Mouse (Mus musculus) activated CD4-positive, CD25-positive, alpha-beta regulatory T cell, adult 4 months (primary cell): ENCODE measurements around the gene BC029722. TPM values are rescaled to one million over a fixed set of nuclear protein-coding genes. Genes with fewer than 3 reads are reported as not detected.
"Not testable (repeated sequence)": the region's sequence is repeated elsewhere in the genome, so short reads cannot be mapped to it uniquely, and the experiment has no call there.

ENCODE experiments used
- ATAC-seq: one replicate; pipeline ENCODE4 v1.8.0; 2017
- polyA plus RNA-seq, 2 experiments: library from polyadenylated mRNA; unstranded; fragments of 100-300 nt; shearing (Covaris generic); gene quantifications; one replicate each; pipeline ENCODE4 v1.2.1; 2017

Gene BC029722
- polyA plus RNA-seq, result 10 to 100 TPM; 14.5 to 18.7 TPM

GRCm38 (mm10) chr2:155819392-155819448 is at the start of gene BC029722:
TSS of gene BC029722 (minus strand) at chr2:155819426.
- ATAC-seq, result no peak

- no peak for ATAC-seq
These were observed 49.1 kb upstream of the BC029722 start for GRCm38 (mm10) chr2:155868320-155868719.

DNA sequence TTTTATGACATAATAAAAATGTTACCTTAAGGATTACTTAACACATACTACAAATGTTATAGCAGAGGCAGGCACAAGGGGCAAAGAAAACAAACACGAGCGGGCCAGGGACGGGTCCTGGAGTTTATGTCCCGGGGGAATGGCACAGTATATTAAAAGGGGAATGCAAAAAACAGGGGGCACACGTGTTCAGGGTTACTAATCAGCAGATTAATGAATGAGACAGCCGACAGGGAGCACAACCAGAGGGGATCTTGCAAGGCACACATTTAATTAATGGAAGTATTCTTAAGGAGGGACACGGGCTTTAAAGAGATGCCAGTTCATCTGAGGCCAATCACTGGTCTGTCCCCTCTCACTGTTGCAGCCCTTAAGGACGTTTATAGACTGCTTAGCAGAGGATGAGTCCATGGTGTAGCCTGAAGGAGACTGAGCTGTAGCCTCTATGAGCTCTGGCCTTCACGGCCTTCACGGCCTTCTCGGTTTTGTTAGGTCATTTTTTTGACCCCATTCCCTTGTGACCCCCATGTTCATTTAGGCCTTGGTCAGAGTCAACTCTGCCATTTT is 44.2 kb upstream of the BC029722 start:
- no peak for ATAC-seq

- ATAC-seq, result no peak
These were observed 43.5 kb upstream of the BC029722 start for GRCm38 (mm10) chr2:155862573-155863300.

GRCm38 (mm10) chr2:155861581-155861980 is 42.4 kb upstream of the BC029722 start:
- ATAC-seq, result no peak

- ATAC-seq, result no peak
These were observed 40.9 kb upstream of the BC029722 start for GRCm38 (mm10) chr2:155860102-155860501.

DNA sequence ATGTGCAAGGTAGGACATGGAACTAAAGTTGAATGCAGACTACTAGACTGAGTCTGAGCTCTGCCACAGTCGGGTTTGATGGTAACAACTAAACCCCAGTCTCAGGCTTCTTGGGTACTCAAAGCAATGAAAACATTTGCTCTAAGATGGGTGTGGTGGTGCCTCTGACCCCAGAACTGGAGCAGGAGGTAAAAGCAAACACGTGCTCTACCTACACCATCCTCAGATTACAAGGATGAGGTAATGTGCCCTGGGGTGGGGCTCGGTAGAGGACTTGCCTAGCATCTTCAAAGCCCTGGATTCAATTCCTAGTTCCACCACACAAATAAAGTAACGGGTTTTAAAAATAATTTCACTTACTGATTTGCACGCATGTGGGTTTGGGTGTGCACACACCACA is 33.3 kb upstream of the BC029722 start:
- no peak for ATAC-seq

GRCm38 (mm10) chr2:155850120-155850519 is 30.9 kb upstream of the BC029722 start:
- no peak for ATAC-seq

GRCm38 (mm10) chr2:155849464-155849863 is 30.2 kb upstream of the BC029722 start:
- no peak for ATAC-seq

- ATAC-seq, result peak; percentile 43
These were observed 29.1 kb upstream of the BC029722 start for GRCm38 (mm10) chr2:155848291-155848690.

- ATAC-seq, result no peak
These were observed 27.7 kb upstream of the BC029722 start for GRCm38 (mm10) chr2:155846930-155847329.

- no peak for ATAC-seq
These were observed 19.7 kb upstream of the BC029722 start for GRCm38 (mm10) chr2:155838961-155839360.

- ATAC-seq, result no peak
These were observed 18.7 kb upstream of the BC029722 start for GRCm38 (mm10) chr2:155837961-155838360.

DNA sequence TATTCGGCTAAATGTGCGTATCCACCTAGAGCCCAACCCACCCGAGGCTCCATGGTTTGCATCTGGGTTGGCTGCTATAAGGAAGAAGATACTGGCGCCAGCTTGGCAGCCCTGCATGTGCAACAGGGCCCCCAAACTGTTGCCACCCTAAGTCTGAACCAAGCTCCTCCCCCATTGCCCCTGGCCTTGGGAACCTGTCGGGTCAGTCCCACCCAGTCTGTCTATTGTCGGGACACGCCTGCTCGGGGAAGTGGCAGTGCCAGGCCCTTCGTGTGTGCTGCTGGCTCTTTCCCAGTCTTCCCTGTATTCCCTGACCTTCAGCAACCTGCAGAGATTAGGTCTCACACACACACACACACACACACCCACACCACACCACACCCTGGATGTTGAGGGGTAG is 15.5 kb upstream of the BC029722 start, which contains the start of gene Fam83c:
Gene Fam83c (minus strand): TSS at position 123 of the 400 bp plus-strand sequence.
- no peak for ATAC-seq

DNA sequence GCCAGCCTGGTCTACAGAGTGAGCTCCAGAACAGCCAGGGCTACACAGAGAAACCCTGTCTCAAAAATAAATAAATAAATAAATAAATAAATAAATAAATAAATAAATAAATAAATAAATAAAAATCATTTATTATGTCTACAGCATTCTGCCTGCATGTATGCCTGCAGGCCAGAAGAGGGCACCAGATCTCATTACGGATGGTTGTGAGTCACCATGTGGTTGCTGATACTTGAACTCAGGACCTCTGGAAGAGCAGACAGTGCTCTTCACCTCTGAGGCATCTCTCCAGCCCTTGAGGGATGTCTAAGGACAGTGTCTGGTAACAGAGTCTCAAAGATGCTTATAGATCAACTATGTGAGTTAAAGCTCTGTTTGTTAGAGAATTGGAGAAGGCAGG is 12.9 kb upstream of the BC029722 start:
- ATAC-seq, result not testable (repeated sequence)

DNA sequence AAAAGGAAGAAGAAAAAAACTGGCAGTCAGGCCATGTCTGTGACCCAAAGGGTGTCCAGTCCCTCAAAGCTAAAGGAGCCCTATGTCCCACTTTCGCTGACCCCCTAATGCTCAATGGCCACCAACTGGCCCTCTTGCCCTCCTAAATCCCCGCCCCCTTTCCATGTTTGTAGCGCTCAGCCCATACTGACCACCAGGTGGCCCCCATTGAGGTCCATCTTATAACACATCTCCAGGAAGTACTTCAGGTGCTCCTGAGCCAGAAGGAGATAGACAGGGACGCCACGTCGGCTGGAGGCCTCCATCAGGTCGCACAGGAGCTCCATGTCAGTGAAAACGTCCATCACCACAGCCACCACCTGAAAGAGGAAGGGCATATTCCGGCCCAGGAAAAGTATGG is 12.1 kb upstream of the BC029722 start:
- ATAC-seq, result no peak

- no peak for ATAC-seq
These were observed 11.6 kb upstream of the BC029722 start for GRCm38 (mm10) chr2:155830841-155831240.

DNA sequence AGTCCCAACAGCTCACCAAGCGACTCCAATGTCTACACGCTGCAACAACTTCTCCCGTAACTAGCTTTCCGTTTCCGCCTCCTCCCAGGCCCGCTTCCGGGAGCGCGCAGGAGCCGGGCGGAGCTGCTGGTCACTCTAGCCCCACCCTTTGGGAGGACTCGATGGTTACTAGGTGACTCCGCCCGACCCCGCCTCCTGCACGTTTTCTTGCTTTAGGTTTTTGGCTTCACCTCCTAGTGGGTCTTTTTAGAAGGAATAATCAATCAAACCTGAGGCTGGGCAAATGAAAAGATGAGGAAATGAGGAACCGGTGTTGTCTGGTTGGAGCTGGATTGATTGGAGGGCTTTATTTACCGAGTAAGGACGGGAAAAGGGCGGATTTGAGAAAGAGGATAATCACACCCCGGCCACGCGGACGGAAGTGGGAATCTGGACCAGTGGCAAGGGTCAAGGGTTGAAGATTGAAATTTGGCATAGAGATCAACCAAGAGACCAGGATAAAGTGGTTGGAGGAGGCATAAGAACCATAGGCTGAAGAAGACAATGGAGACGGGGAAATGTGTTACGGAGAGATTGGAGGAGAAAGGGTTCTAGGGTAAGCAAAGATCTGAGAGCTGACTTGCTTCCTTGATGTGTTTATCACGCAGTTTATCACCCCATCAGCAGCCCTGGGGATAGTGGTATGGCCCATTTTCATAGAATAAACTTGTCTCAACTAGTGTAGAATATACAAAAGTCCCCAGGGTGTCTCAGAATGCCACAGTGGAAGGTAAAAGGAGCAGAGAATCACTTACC is 7.6 kb upstream of the BC029722 start, which contains the start of gene Eif6:
Gene Eif6 (minus strand): TSS at position 296 of the 795 bp plus-strand sequence.
- ATAC-seq, result peak; percentile 98

- peak; percentile 23 for ATAC-seq
These were observed 6.8 kb upstream of the BC029722 start for GRCm38 (mm10) chr2:155825904-155826629.

DNA sequence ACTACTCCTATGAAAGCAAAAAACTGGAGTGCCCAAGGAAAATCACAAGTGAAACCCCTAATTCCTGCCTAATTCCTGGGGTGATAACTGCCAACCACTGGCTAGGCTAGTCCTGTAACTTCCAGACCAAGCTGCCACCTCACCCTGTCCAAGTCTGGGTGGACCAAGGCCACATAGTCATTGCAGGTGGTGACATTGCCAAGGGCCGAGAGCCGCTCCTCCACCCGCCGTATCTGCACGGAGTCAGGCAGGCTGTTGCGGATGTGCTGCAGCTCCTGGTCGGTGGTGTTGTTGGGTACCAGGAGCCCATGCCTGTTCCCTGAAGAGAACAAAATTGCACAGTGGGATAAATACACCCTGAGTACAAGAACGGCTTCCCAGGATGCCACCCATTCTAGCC is 4.5 kb upstream of the BC029722 start:
- no peak for ATAC-seq

DNA sequence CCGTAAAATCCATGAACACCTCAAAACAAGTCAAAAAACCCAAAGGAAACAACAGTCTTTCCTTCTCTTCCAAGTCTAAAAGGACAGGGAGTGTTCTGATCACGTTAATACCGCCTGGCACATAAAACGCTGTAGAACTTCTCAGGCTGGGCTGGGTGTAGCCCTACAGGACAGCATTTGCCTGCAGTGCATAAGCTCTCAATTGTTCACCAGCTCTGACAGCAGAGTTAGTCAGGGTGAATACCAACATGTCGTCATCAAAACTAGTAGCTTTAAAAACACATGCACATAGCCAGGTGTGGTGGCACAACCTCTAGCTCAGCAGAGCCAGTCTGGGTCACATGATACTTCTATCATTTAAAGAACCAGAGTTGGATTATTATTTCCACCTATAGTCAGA is 1.6 kb upstream of the BC029722 start:
- no peak for ATAC-seq

DNA sequence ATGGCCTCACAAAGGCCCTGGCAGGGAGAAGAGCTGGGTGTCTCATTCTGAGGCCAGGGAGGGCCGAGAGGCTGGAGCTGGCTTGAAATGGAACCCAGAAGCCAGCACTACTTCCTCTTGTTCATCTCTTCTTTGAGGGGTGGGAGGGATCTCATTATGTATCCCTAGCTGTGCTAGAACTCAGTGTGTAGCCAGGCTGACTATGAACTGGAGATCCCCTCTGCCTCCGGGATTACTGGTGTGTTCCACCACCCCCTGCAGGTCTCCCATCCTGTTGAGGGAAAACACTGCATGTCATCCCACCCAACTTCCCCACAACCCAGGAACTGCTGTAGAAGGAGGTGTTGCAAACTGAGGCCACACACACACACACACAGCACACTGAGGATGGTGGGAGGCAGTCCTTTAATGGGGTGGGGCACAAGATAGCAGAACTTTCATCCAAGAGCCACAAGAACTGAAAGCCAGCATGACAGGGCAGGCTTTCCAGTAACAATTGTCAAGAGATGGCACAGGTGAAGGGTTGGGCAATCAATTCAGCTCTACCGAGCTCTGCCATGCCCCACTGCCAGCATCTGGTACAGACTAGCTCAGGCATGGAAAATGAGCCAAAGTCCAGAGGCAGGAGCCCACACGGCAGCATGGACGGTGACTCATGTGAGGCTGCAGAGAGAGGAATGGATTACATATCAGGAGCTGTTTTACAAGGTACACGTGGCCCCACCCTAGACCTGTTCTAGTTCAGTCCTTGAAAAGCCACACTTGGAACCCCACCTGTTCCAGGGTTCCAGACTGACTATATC is 424 bp upstream of the BC029722 start:
- ATAC-seq, result no peak
